Mouse (Mus musculus) G1E-ER4 (cell line): ENCODE data around the gene Gm9048. TPM values are rescaled to one million over a fixed set of nuclear protein-coding genes. Genes with fewer than 3 reads are reported as not detected.
"Not testable (repeated sequence)": the region's sequence is repeated elsewhere in the genome, so short reads cannot be mapped to it uniquely, and the experiment has no call there.

ENCODE experiments used
- GATA1 ChIP-seq: IDR thresholded peaks from one replicate; pipeline ENCODE4 v1.8.0; 2012; ENCODE audit warnings: low read length, inconsistent platforms
- polyA plus RNA-seq: library from polyadenylated mRNA; stranded (reverse); fragments of >175 nt; gene quantifications from 2 replicates; pipeline ENCODE4 v1.2.3, GENCODE M21; 2012

Gene Gm9048
- polyA plus RNA-seq = not detected in 2 replicates

GRCm38 (mm10) chr10:118348579-118348978 lies at the start of gene Gm9048:
Gene Gm9048, minus strand, starts transcription at chr10:118348679.
- not testable (repeated sequence) for TF ChIP-seq GATA1

DNA sequence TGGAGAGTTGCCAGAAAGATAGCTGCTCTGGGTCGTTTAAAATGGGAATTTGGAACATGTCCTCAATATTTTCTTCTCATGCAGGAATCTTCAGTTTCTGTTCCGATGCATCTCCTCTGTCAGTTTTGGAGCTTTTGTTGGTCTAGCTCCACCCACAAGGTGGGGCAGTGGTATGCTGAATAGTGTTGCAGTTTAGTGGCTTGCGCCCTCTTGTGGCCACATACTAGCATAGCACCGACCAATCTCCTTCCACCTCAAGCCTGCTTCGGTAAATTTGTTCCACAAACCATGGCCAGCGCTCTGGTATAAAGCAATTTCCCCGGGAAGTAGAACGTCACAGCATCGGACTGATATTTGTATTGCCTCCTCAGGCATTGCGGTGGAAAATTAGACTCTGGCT lies 22.0 kb upstream of the Gm9048 start:
- no peak for TF ChIP-seq GATA1

DNA sequence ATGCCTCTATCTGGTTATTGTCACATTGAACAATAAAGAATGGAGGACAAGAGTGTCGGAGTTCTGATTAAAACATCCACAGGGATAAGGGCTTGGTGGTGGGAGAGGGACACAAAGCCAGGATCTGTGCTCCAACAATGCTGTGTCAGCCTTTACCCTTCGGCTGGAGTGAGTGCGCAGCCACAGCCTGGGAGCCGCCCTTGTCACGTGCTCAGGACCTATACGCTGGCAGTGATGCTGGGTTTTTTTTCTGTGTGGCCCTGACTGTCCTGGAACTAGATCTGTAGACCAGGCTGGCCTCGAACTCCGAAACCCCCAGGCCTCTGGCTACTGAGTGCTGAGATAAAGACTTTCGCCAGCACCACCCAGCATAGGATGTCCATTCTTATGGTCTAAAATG lies 21.0 kb upstream of the Gm9048 start:
- no peak for TF ChIP-seq GATA1

- TF ChIP-seq GATA1 = not testable (repeated sequence)
These were observed 5.5 kb upstream of the Gm9048 start, which contains the start of gene Gm9049 for GRCm38 (mm10) chr10:118354005-118354404. Gene Gm9049, minus strand, starts transcription at chr10:118354105.

- not testable (repeated sequence) for TF ChIP-seq GATA1
These were observed 5.3 kb downstream of the Gm9048 start, which contains the start of gene Gm9046 for GRCm38 (mm10) chr10:118343155-118343554. Gene Gm9046, minus strand, starts transcription at chr10:118343255.

GRCm38 (mm10) chr10:118337731-118338130 lies 10.7 kb downstream of the Gm9048 start, which contains the start of gene Gm9045:
Gene Gm9045, minus strand, starts transcription at chr10:118337831.
- not testable (repeated sequence) for TF ChIP-seq GATA1

DNA sequence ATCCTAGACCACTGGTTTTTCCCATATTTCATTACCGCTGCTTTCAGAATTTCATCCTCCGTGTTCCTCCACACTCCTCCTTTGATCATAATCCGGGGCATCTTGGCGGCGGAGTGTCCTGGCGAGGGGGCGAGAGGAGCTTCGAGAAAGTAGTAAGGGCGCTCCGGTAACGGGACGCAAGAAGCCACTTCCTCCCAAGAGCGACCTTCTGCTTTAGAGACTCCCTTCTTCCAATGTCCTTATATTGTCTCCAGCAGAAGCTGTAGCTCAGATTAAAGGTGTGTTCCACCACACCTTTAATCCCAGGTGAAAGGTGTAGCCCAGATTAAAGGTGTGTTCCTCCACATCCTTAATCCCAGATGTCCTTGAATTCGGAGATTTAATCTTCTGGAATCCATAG lies 16.2 kb downstream of the Gm9048 start, which contains the start of gene Gm9044:
Gene Gm9044 (minus strand): TSS at position 101 of the 400 bp plus-strand sequence.
- not testable (repeated sequence) for TF ChIP-seq GATA1

DNA sequence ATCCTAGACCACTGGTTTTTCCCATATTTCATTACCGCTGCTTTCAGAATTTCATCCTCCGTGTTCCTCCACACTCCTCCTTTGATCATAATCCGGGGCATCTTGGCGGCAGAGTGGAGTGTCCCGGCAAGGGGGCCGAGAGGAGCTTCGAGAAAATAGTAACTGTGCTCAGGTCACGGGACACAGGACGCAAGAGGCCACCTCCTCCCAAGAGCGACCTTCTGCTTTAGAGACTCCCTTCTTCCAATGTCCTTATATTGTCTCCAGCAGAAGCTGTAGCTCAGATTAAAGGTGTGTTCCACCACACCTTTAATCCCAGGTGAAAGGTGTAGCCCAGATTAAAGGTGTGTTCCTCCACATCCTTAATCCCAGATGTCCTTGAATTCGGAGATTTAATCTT lies 21.6 kb downstream of the Gm9048 start, which contains the start of gene Gm9040:
Gene Gm9040 (minus strand): TSS at position 101 of the 400 bp plus-strand sequence.
- TF ChIP-seq GATA1 = not testable (repeated sequence)

- TF ChIP-seq GATA1 = no peak
These were observed 29.5 kb downstream of the Gm9048 start for GRCm38 (mm10) chr10:118319024-118319423.

Other genes with a start within 250 kb of the Gm9048 start
- gene Mdm1, start 206.9 kb downstream of the Gm9048 start, polyA plus RNA-seq = 15.3 and 20.6 TPM in 2 replicates
- gene Il22, start 143.7 kb downstream of the Gm9048 start, polyA plus RNA-seq = not detected in 2 replicates
- gene Gm32717, start 107.9 kb downstream of the Gm9048 start, polyA plus RNA-seq = not detected in 2 replicates
- gene Gm32802, start 90.0 kb downstream of the Gm9048 start, polyA plus RNA-seq = not detected in 2 replicates
- not detected in 2 replicates for gene Iltifb, start 53.6 kb downstream of the Gm9048 start, polyA plus RNA-seq
- not detected in 2 replicates for gene Gm9040, start 21.7 kb downstream of the Gm9048 start, polyA plus RNA-seq
- not detected in 2 replicates for gene Gm9044, start 16.3 kb downstream of the Gm9048 start, polyA plus RNA-seq
- not detected in 2 replicates for gene Gm9045, start 10.8 kb downstream of the Gm9048 start, polyA plus RNA-seq
- gene Gm9046, start 5.4 kb downstream of the Gm9048 start, polyA plus RNA-seq = not detected in 2 replicates
- not detected in 2 replicates for gene Gm9049, start 5.4 kb upstream of the Gm9048 start, polyA plus RNA-seq
- gene Ifng, start 92.4 kb upstream of the Gm9048 start, polyA plus RNA-seq = not detected in 2 replicates